Mouse (Mus musculus) small intestine, adult 2 months (tissue): ENCODE results near the gene Sema6d.

Experiments
- CTCF ChIP-seq: fragments of 200-500 bp; IDR thresholded peaks from 2 replicates; pipeline ENCODE4 v1.5.1; 2012; ENCODE audit warnings: low read depth, mild to moderate bottlenecking, control low read depth, inconsistent platforms, low read length, moderate library complexity, mixed read lengths; ENCODE audit not compliant: insufficient replicate concordance, insufficient read length; ENCODE audit errors: extremely low read depth
- POLR2A ChIP-seq: fragments of 200-500 bp; IDR thresholded peaks from 2 replicates; pipeline ENCODE4 v1.6.1; 2012; ENCODE audit warnings: low read depth, mild to moderate bottlenecking, control low read depth, inconsistent platforms, low read length, moderate library complexity

DNA sequence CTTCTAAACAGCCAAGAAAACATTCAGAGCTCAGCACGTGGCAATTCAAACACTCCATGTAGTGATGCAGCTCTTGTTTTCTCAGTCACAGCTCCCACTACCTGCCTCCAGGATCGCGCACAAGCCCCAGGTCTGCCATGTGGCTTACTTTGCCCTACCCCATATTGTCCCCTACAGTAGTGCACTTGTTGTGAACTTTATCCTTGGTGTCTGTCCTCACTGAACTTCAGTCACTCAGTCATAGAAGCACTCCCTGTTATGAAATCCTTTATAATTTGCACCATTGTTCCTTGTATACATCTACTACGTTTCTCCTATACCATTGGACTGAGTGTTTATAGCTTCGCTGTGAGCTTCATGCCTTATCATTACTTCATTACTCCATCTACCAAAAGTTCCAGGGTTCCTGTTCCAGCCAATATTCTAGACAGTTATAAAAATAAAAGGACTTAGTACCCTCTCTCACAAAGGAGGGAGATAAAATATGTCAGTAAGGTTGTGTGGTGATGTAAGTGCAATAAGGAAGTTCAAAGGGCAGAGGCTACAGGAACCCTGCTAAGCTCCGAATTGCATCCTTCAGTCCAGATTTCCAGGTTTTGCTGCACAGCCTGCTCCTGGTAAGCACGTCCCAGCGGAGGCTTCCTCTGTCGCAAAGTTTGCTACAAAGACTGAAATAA is 512.1 kb downstream of the Sema6d start:
- TF ChIP-seq CTCF (no peak), POLR2A (0 out of 2 replicates have a peak, but pooled peaks have one; percentile 31)
